Mouse (Mus musculus) CH12.LX (cell line): ENCODE data around the gene Klhl26. TPM values are rescaled to one million over a fixed set of nuclear protein-coding genes. Genes with fewer than 3 reads are reported as not detected.

Experiments used
- DNase-seq: peaks from one replicate; pipeline ENCODE4 v3.0.0-alpha.2; 2013; ENCODE audit errors: extremely low read depth
- H3K27ac ChIP-seq: 2 replicates; pipeline ENCODE4 v1.5.1; 2012; ENCODE audit warnings: low read depth, mild to moderate bottlenecking, control low read depth, moderate library complexity; ENCODE audit not compliant: insufficient read depth
- H3K27me3 ChIP-seq: replicated peaks from 2 replicates; pipeline ENCODE3; 2012; ENCODE audit warnings: inconsistent platforms
- H3K36me3 ChIP-seq, 2 experiments: replicated peaks in 1 of 2; 2 replicates each; pipeline versions ENCODE3 to v1.6.1; 2012; ENCODE audit warnings: inconsistent platforms in 1 of 2, low read length in 1 of 2, mild to moderate bottlenecking in 1 of 2, mixed read lengths in 1 of 2, moderate library complexity in 1 of 2; ENCODE audit not compliant: control insufficient read depth in 1 of 2, insufficient read depth in 1 of 2
- H3K4me1 ChIP-seq, 2 experiments: 2 replicates each; pipeline ENCODE4 v1.6.1; 2012; ENCODE audit warnings: inconsistent platforms in 1 of 2, moderate library complexity in 1 of 2; ENCODE audit not compliant: insufficient read depth in 2 of 2, control insufficient read depth in 1 of 2
- H3K4me2 ChIP-seq: 2 replicates; pipeline ENCODE4 v1.6.1; 2012; ENCODE audit warnings: low read depth, mild to moderate bottlenecking, control low read depth; ENCODE audit not compliant: poor library complexity, insufficient read depth, severe bottlenecking
- H3K4me3 ChIP-seq, 3 experiments: fragments of 150-350 bp in 1 of 3; sonication (generic) in 1 of 3; replicated peaks in 1 of 3; 2 replicates each; pipeline versions ENCODE3 to v1.5.1; 2011 to 2012; ENCODE audit warnings: low read depth in 2 of 3, low read length in 2 of 3, mild to moderate bottlenecking in 2 of 3, moderate library complexity in 2 of 3, control low read depth in 1 of 3, improper control_type of control experiment in 1 of 3, inconsistent platforms in 1 of 3, mixed read lengths in 1 of 3; ENCODE audit not compliant: poor library complexity in 1 of 3
- H3K79me2 ChIP-seq: replicated peaks from 2 replicates; pipeline ENCODE4 v1.6.1; 2012; ENCODE audit warnings: mild to moderate bottlenecking, moderate library complexity; ENCODE audit not compliant: control insufficient read depth, poor library complexity, insufficient read depth, severe bottlenecking; ENCODE audit errors: extremely low read depth
- H3K9ac ChIP-seq: 2 replicates; pipeline ENCODE4 v1.6.1; 2012; ENCODE audit warnings: low read depth, mild to moderate bottlenecking, control low read depth, moderate library complexity; ENCODE audit not compliant: insufficient read depth
- H3K9me3 ChIP-seq: replicated peaks from 2 replicates; pipeline ENCODE3; 2012; ENCODE audit warnings: low read length, inconsistent platforms, mixed read lengths
- CHD1 ChIP-seq: IDR thresholded peaks from 2 replicates; pipeline ENCODE4 v1.6.1; 2012; ENCODE audit warnings: low read depth, low read length, improper control_type of control experiment, inconsistent platforms
- CHD2 ChIP-seq: IDR thresholded peaks from 2 replicates; pipeline ENCODE4 v1.6.1; 2011; ENCODE audit warnings: low read length, improper control_type of control experiment
- CTCF ChIP-seq, 2 experiments: IDR thresholded peaks in 1 of 2; conservative IDR thresholded peaks in 1 of 2; 2 replicates each; pipeline ENCODE4 v1.5.1; 2011 to 2012; ENCODE audit warnings: low read depth in 2 of 2, low read length in 2 of 2, improper control_type of control experiment in 1 of 2, inconsistent platforms in 1 of 2, mild to moderate bottlenecking in 1 of 2, moderate library complexity in 1 of 2
- ELF1 ChIP-seq: IDR thresholded peaks from 2 replicates; pipeline ENCODE4 v1.6.1; 2014; ENCODE audit warnings: low read depth, mild to moderate bottlenecking, inconsistent platforms, low read length, improper control_type of control experiment
- ETS1 ChIP-seq: conservative IDR thresholded peaks from 2 replicates; pipeline ENCODE4 v1.6.1; 2012; ENCODE audit warnings: low read depth, mild to moderate bottlenecking, inconsistent platforms, low read length, improper control_type of control experiment, moderate library complexity
- GABPA ChIP-seq: IDR thresholded peaks from 2 replicates; pipeline ENCODE4 v1.6.1; 2012; ENCODE audit warnings: low read depth, low read length, improper control_type of control experiment, inconsistent platforms; ENCODE audit not compliant: insufficient replicate concordance
- HCFC1 ChIP-seq: IDR thresholded peaks from 2 replicates; pipeline ENCODE4 v1.6.1; 2012; ENCODE audit warnings: low read depth, mild to moderate bottlenecking, inconsistent platforms, low read length, improper control_type of control experiment
- IRF4 ChIP-seq: IDR thresholded peaks from 2 replicates; pipeline ENCODE4 v1.6.1; 2014; ENCODE audit warnings: low read depth, mild to moderate bottlenecking, inconsistent platforms, low read length, improper control_type of control experiment
- JUN ChIP-seq: IDR thresholded peaks from 2 replicates; pipeline ENCODE4 v1.6.1; 2011; ENCODE audit warnings: low read depth, mild to moderate bottlenecking, low read length, improper control_type of control experiment, moderate library complexity; ENCODE audit not compliant: insufficient read depth
- JUND ChIP-seq: conservative IDR thresholded peaks from 2 replicates; pipeline ENCODE4 v1.6.1; 2011; ENCODE audit warnings: low read depth, low read length, improper control_type of control experiment
- KAT2A ChIP-seq: IDR thresholded peaks from 2 replicates; pipeline ENCODE4 v1.6.1; 2012; ENCODE audit warnings: low read length, improper control_type of control experiment, inconsistent platforms; ENCODE audit not compliant: insufficient replicate concordance
- MAX ChIP-seq: IDR thresholded peaks from 2 replicates; pipeline ENCODE4 v1.6.1; 2011; ENCODE audit warnings: low read length, improper control_type of control experiment
- MAZ ChIP-seq: IDR thresholded peaks from 2 replicates; pipeline ENCODE4 v1.6.1; 2012; ENCODE audit warnings: low read depth, mild to moderate bottlenecking, inconsistent platforms, low read length, improper control_type of control experiment, moderate library complexity
- MXI1 ChIP-seq: IDR thresholded peaks from 2 replicates; pipeline ENCODE4 v1.6.1; 2011; ENCODE audit warnings: mild to moderate bottlenecking, low read depth, low read length, improper control_type of control experiment
- PAX5 ChIP-seq: IDR thresholded peaks from 2 replicates; pipeline ENCODE4 v1.6.1; 2012; ENCODE audit warnings: low read length, inconsistent platforms, mixed read lengths
- RAD21 ChIP-seq: IDR thresholded peaks from 2 replicates; pipeline ENCODE4 v1.6.1; 2011; ENCODE audit warnings: low read depth, mild to moderate bottlenecking, low read length, improper control_type of control experiment, moderate library complexity
- SIN3A ChIP-seq: IDR thresholded peaks from 2 replicates; pipeline ENCODE4 v1.6.1; 2012; ENCODE audit warnings: low read length, improper control_type of control experiment, inconsistent platforms
- SMC3 ChIP-seq: IDR thresholded peaks from 2 replicates; pipeline ENCODE4 v1.6.1; 2011; ENCODE audit warnings: low read depth, low read length, improper control_type of control experiment
- USF1 ChIP-seq: IDR thresholded peaks from 2 replicates; pipeline ENCODE4 v1.6.1; 2014; ENCODE audit warnings: low read depth, mild to moderate bottlenecking, inconsistent platforms, low read length, improper control_type of control experiment
- USF2 ChIP-seq: conservative IDR thresholded peaks from 2 replicates; pipeline ENCODE4 v1.6.1; 2011; ENCODE audit warnings: low read depth, low read length, improper control_type of control experiment
- ZC3H11A ChIP-seq: IDR thresholded peaks from 2 replicates; pipeline ENCODE4 v1.6.1; 2012; ENCODE audit warnings: low read depth, mild to moderate bottlenecking, inconsistent platforms, low read length, improper control_type of control experiment
- dilution Hi-C: fragments of 300-500 bp; cut with MboI; formaldehyde crosslinking; loops from 2 replicates; pipeline ENCODE4 v1.14.3; 2020; ENCODE audit warnings: low sequenced_read_pairs; ENCODE audit not compliant: extremely low pct_unique_long_range_greater_than_20kb, extremely low pct_ligation_motif_present
- in situ Hi-C: fragments of 300-500 bp; cut with MboI; formaldehyde crosslinking; loops from 3 replicates; pipeline ENCODE4 v1.14.3; 2019; ENCODE audit warnings: low sequenced_read_pairs, low pct_ligation_motif_present, low pct_unique_long_range_greater_than_20kb, mixed read lengths
- polyA plus RNA-seq: library from polyadenylated mRNA; unstranded; fragments of >175 nt; gene quantifications from 2 replicates; pipeline ENCODE4 v1.2.1, GENCODE M21; 2012; ENCODE audit warnings: low read depth; ENCODE audit not compliant: insufficient read length
- total RNA-seq, 2 experiments: library from RNA; depleted of rRNA; stranded (reverse); fragments of 300-350 nt in 1 of 2; fragments of >200 nt in 1 of 2; gene quantifications; 2 replicates each; pipeline ENCODE4 v1.2.3; 2012 to 2014

The Klhl26 gene
- total and polyA plus RNA-seq, 3 experiments = 4.7 to 15.6 (median 6.0) TPM

DNA sequence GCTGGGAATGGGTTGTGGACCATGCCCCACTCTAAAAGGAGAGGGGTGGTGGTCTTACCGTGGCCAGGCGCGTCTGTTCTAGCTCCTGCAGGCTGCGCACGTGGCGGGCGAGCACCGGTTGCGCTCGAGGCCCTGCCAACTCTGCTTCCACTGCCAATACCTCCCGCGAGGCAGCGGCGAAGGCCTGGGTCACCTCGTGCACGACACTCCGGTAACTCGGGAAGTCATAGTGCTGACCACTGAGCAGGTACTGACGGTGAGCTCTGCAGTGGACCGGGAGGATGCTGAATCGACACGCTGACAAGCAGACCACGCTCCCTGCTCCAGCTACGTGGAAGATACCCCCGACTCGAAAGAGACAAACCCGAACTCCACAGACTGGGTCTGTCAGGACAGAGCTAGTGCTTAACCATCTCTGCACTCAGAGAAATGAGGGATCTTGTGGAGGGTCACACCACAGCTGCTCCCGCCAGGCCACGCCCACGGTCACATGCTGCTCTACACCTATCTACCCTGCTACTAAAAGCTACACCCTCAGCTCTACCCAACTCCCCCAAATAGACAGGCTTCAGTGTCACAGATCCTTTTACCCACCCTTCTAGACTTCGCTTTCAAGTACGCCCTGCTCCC is 29.0 kb upstream of the Klhl26 start:
- H3K36me3 ChIP-seq = peaks cover 21 to 46% of the 10 kb centered on the region in 2 experiments
- in situ Hi-C loops (loop anchor here (10.0 kb wide), 1 partner anchor 91 kb away; no protein-coding TSS in a partner anchor), dilution Hi-C loops (no loop called here)
- no peak for DNase-seq
- no peaks in the 10 kb centered on the region for H3K27me3 ChIP-seq
- peak overlapping the region; percentile 70; the same call in 1 of the 2 replicates for H3K27ac ChIP-seq
- H3K4me1 ChIP-seq = peaks cover 18 to 49% of the 10 kb centered on the region in 2 experiments
- peak overlapping the region; percentile 91; the same call in 1 of the 2 replicates for H3K9ac ChIP-seq
- H3K4me2 ChIP-seq = peak overlapping the region; percentile 89
- H3K4me3 ChIP-seq = peak overlapping the region; percentile 55 to 74 (median 61)
- no peaks in the 10 kb centered on the region for H3K9me3 ChIP-seq
- peaks cover 24% of the 10 kb centered on the region for H3K79me2 ChIP-seq
- TF ChIP-seq MAX (no peak), USF2 (peak; percentile 60), PAX5 (no peak), USF1 (peak; percentile 64)

- no peak overlapping the region for H3K4me2 ChIP-seq
- TF ChIP-seq ETS1 = no peak
- TF ChIP-seq CTCF (conservative IDR thresholded peaks at IDR 0.05 in 1 of 2, IDR thresholded peaks at IDR 0.05 in 1 of 2; ENCODE audit: low read depth in 2 of 2, low read length in 2 of 2) = peak; percentile 67 to 84
- no peak for TF ChIP-seq ZC3H11A
- TF ChIP-seq SMC3 = peak; percentile 77
- peak; percentile 59 for TF ChIP-seq RAD21
- no peak for TF ChIP-seq MAX
- no peak for TF ChIP-seq JUND
- TF ChIP-seq, all 38 proteins: peak for 3
- H3K4me1 ChIP-seq = peaks cover 18 to 58% of the 10 kb centered on the region in 2 experiments
Observed at GRCm38 (mm10) chr8:70504851-70505250, 28.1 kb upstream of the Klhl26 start.

DNA sequence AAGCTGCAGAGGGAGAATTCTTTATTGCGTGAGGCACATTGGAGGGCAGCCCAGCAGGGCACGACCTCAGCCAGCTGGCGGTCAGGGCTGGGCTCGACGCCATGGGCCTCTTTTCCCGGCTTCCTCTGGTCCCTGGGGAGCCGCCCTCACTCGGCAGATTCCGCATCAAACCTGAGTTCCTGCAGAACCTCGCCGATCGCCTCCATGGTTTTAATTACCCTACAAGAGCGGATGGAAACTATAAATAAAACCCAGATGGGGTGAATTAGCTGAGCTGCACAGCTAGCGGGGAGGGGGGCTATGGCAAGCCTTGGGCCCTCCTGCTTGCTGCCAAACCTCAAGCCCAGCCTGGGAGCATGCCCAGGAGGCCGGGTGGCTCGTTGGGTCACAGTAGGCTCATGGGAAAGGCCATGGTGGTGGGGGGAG is 27.5 kb upstream of the Klhl26 start:
- Histone ChIP-seq H3K9me3 (no peaks in the 10 kb centered on the region), H3K4me3 (no peak overlapping the region), H3K9ac (no peak overlapping the region), H3K79me2 (peaks cover 15% of the 10 kb centered on the region), H3K27me3 (peaks cover 5% of the 10 kb centered on the region), H3K36me3 (peaks cover 20 to 44% of the 10 kb centered on the region in 2 experiments), H3K4me2 (no peak overlapping the region), H3K4me1 (peaks cover 18 to 64% of the 10 kb centered on the region in 2 experiments), H3K27ac (no peak overlapping the region)
- in situ Hi-C loops (loop anchor here (10.0 kb wide), 1 partner anchor 90 kb away; no protein-coding TSS in a partner anchor), dilution Hi-C loops (no loop called here)
- no peak for TF ChIP-seq IRF4
- TF ChIP-seq PAX5 = no peak
- TF ChIP-seq JUN = no peak
- TF ChIP-seq ELF1 = no peak
- TF ChIP-seq SIN3A = no peak
- TF ChIP-seq CHD1 = no peak
- TF ChIP-seq HCFC1 = no peak
- no peak for TF ChIP-seq MAZ
- no peak for TF ChIP-seq ETS1
- no peak for TF ChIP-seq JUND
- no peak for TF ChIP-seq RAD21
- TF ChIP-seq CHD2 = no peak
- no peak for TF ChIP-seq MXI1
- TF ChIP-seq MAX = no peak
- TF ChIP-seq GABPA = no peak
- no peak for TF ChIP-seq KAT2A
- no peak for DNase-seq

More at GRCm38 (mm10) chr8:70504851-70505250, 28.1 kb upstream of the Klhl26 start:
- peak; percentile 78 for DNase-seq
- Histone ChIP-seq H3K9ac (no peak overlapping the region), H3K79me2 (peaks cover 21% of the 10 kb centered on the region), H3K36me3 (peaks cover 21 to 46% of the 10 kb centered on the region in 2 experiments), H3K9me3 (no peaks in the 10 kb centered on the region), H3K27ac (no peak overlapping the region), H3K27me3 (peaks cover 3% of the 10 kb centered on the region), H3K4me3 (no peak overlapping the region)
- in situ Hi-C loops (loop anchor here (10.0 kb wide), 1 partner anchor 90 kb away; no protein-coding TSS in a partner anchor), dilution Hi-C loops (no loop called here)
